Mouse (Mus musculus) lung, postnatal 0 days (tissue): ENCODE data around the gene Syce2. TPM values are rescaled to one million over a fixed set of nuclear protein-coding genes. Genes with fewer than 3 reads are reported as not detected.

ENCODE experiments used
- ATAC-seq: fragments of 200-750 bp; cut with Nextera tagmentation; 2 replicates; pipeline ENCODE4 v1.8.0; 2017; ENCODE audit warnings: moderate library complexity
- DNase-seq: peaks from one replicate; pipeline ENCODE4 v3.0.0-alpha.2; 2016; ENCODE audit warnings: low spot score
- H3K27ac ChIP-seq: fragments of 300-500 bp; sonication (generic); 2 replicates; pipeline ENCODE4 v1.5.1; 2014; ENCODE audit warnings: antibody characterized with exemption, mild to moderate bottlenecking, low read length, mixed read lengths
- H3K27me3 ChIP-seq: fragments of 300-500 bp; sonication (generic); replicated peaks from 2 replicates; pipeline ENCODE4 v1.6.1; 2014; ENCODE audit warnings: low read length, mixed read lengths; ENCODE audit not compliant: insufficient read depth
- H3K36me3 ChIP-seq: fragments of 300-500 bp; sonication (generic); 2 replicates; pipeline ENCODE4 v1.6.1; 2014; ENCODE audit warnings: low read length, mixed read lengths; ENCODE audit not compliant: insufficient read depth
- H3K4me1 ChIP-seq: fragments of 300-500 bp; sonication (generic); 2 replicates; pipeline ENCODE4 v1.6.1; 2014; ENCODE audit warnings: antibody characterized with exemption, low read depth, low read length, mixed read lengths; ENCODE audit not compliant: insufficient read depth
- H3K4me2 ChIP-seq: fragments of 300-500 bp; sonication (generic); replicated peaks from 2 replicates; pipeline ENCODE4 v1.6.1; 2014; ENCODE audit warnings: low read depth, mild to moderate bottlenecking, low read length, moderate library complexity, mixed read lengths
- H3K4me3 ChIP-seq: fragments of 300-500 bp; sonication (generic); 2 replicates; pipeline ENCODE4 v1.5.1; 2014; ENCODE audit warnings: low read depth, low read length
- H3K9ac ChIP-seq: fragments of 300-500 bp; sonication (generic); replicated peaks from 2 replicates; pipeline ENCODE4 v1.6.1; 2014; ENCODE audit warnings: low read depth, mild to moderate bottlenecking
- H3K9me3 ChIP-seq: fragments of 300-500 bp; sonication (generic); 2 replicates; pipeline ENCODE4 v1.6.1; 2016; ENCODE audit warnings: low read length, mixed read lengths
- CTCF ChIP-seq: IDR thresholded peaks from 2 replicates; pipeline ENCODE4 v1.5.1; 2016; ENCODE audit warnings: antibody characterized with exemption, mild to moderate bottlenecking
- EP300 ChIP-seq: IDR thresholded peaks from 2 replicates; pipeline ENCODE4 v1.6.1; 2016; ENCODE audit warnings: antibody characterized with exemption, mild to moderate bottlenecking, control low read depth
- WGBS: fragments of 180-500 bp; shearing (Covaris S2); extraction: QIAGEN DNeasy Blood & Tissue Kit; methylation state at CpG from one replicate; pipeline ENCODE4 v1.1.7; 2014; 5-methylcytosine and 5-hydroxymethylcytosine counted together
- polyA plus RNA-seq: library from polyadenylated mRNA; unstranded; fragments of >200 nt; fragmentation: Nextera tagmentation; extraction: Ambion mirVana; gene quantifications from 2 replicates; pipeline ENCODE4 v1.2.1, GENCODE M21; 2015

Syce2 gene
- polyA plus RNA-seq, 1 experiment from 2014 or later, result 11.1 TPM

- H3K27ac ChIP-seq, result peak overlapping the region; percentile 87
- peak overlapping the region; percentile 90 for H3K4me3 ChIP-seq
- TF ChIP-seq CTCF (no peak), EP300 (no peak)
- H3K4me2 ChIP-seq, result peak overlapping the region; percentile 93
- ATAC-seq (peak; percentile 84), DNase-seq (peak; percentile 71)
- no peaks in the 10 kb centered on the region for H3K9me3 ChIP-seq
- H3K4me1 ChIP-seq, result peaks cover 4% of the 10 kb centered on the region; the same call in 1 of the 2 replicates
- under 1% methylated on average over 57 of the region's 59 CpGs for WGBS
- H3K9ac ChIP-seq, result peak overlapping the region; percentile 88
- no peaks in the 10 kb centered on the region for H3K27me3 ChIP-seq
- H3K36me3 ChIP-seq, result peaks cover 22% of the 10 kb centered on the region
Measured at GRCm38 (mm10) chr8:84832034-84832717, 39.7 kb upstream of the Syce2 start.

GRCm38 (mm10) chr8:84832759-84833742, 38.9 kb upstream of the Syce2 start:
- TF ChIP-seq CTCF (peak; percentile 36), EP300 (no peak)
- H3K4me1 ChIP-seq, result peaks cover 4% of the 10 kb centered on the region; the same call in 1 of the 2 replicates
- peak overlapping the region; percentile 88; the same call in 1 of the 2 replicates for H3K9ac ChIP-seq
- ATAC-seq, result no peak
- peak overlapping the region; percentile 93 for H3K4me2 ChIP-seq
- no peak overlapping the region for H3K27ac ChIP-seq
- H3K27me3 ChIP-seq, result no peaks in the 10 kb centered on the region
- H3K9me3 ChIP-seq, result no peaks in the 10 kb centered on the region
- H3K36me3 ChIP-seq, result peaks cover 22% of the 10 kb centered on the region
- H3K4me3 ChIP-seq, result peak overlapping the region; percentile 90
- DNase-seq, result no peak
- WGBS, result 47% methylated on average over 10 of the region's 10 CpGs

- DNase-seq, result no peak
- WGBS, result 84% methylated on average over 19 of the region's 19 CpGs
- Histone ChIP-seq H3K9ac (no peak overlapping the region), H3K27ac (no peak overlapping the region), H3K4me1 (peaks cover 4% of the 10 kb centered on the region; the same call in 1 of the 2 replicates), H3K4me2 (no peak overlapping the region), H3K4me3 (no peak overlapping the region), H3K27me3 (no peaks in the 10 kb centered on the region), H3K36me3 (peaks cover 22% of the 10 kb centered on the region), H3K9me3 (no peaks in the 10 kb centered on the region)
- TF ChIP-seq EP300 (no peak), CTCF (no peak)
- no peak for ATAC-seq
Measured at GRCm38 (mm10) chr8:84834002-84834865, 37.7 kb upstream of the Syce2 start.

- DNase-seq (peak; percentile 50), ATAC-seq (peak; percentile 11; the same call in 1 of the 2 replicates)
- 47% methylated on average over 10 of the region's 10 CpGs for WGBS
- no peak for TF ChIP-seq CTCF
- no peak for TF ChIP-seq EP300
- Histone ChIP-seq H3K36me3 (peaks cover 22% of the 10 kb centered on the region), H3K27ac (no peak overlapping the region), H3K4me3 (no peak overlapping the region), H3K27me3 (no peaks in the 10 kb centered on the region), H3K9me3 (no peaks in the 10 kb centered on the region), H3K9ac (no peak overlapping the region), H3K4me1 (peaks cover 4% of the 10 kb centered on the region; the same call in 1 of the 2 replicates), H3K4me2 (no peak overlapping the region)
Measured at GRCm38 (mm10) chr8:84834866-84835855, 36.8 kb upstream of the Syce2 start.
